Mouse (Mus musculus) T-helper 2 cell (primary cell): ENCODE measurements around the gene Exoc3l4.

ENCODE experiments used
- in situ Hi-C: fragments of 300-600 bp; cut with MboI, MseI; formaldehyde crosslinking; loops from one replicate; pipeline ENCODE4 v1.15.1; 2025; ENCODE audit warnings: high pct_unique_total_duplicates

Exoc3l4 gene

DNA sequence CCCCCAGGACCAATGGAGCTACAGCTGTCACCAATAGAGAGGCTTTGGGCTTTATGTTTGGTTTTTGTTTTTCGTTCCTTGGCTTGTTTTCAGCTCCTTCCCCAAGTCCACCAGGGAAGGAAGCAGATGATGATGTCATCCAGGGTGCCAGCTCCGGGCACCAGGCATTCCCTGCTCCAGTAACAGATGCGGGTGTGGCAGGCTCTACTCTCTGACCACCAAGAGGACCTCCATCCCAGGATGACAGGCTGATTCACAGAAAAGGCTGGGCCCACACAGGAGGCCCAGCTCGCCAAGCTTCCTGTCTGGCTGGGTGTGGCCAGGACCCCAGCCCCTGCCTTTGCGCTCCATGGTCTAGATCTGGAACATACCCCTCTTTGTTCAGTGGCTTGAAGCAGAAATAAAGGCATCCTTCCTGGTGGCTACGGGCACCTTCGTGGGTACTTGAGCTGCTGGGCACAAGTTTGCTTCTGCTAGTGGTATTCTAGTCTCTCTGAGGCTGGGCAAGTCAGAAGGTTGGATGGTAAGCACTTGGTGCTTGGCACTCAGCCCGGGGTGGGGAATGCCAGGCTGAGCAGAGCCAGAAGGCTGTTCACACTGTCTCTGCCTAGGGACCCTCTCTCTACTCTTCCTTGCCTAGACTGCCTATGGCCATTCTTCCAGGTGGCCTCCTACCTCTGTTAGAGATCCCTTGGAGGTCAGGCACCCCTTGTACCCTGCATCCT lies 5.0 kb upstream of the Exoc3l4 start:
- in situ Hi-C loops = no loop called here

DNA sequence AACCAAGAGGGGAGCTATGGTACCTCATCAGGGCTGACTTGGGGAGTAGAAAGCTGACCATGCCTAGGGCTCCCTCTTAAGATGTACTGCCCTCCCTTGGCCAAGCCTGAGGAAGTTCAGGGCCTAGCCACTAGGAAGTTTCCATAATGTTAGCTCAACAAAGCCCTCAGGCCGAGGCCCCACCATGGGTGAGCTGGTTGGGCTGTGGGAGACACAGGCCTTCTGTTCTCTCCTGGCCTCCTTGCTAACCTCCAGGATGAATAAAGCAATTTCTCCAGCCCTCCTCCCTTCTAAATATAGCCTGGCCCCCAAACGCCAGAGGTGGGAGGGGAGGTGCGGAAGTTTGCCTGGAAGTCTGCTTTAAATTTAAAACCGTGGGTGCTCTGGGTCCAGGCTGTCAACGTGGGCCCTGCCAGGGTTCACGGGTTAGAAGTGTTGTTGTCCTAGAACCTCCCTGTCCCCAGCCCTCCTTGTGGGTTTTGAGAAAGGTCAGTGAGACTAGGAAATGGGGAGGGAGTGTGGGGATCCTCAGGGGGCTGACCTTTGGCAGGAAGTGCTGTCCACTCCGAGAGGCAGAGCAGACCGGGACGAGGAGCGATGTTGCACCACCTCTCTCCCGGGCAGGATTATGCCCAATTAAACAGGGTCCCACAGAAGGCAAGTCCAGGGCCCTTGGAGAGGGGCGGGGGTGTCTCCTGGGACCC lies 4.1 kb upstream of the Exoc3l4 start:
- in situ Hi-C loops = no loop called here

DNA sequence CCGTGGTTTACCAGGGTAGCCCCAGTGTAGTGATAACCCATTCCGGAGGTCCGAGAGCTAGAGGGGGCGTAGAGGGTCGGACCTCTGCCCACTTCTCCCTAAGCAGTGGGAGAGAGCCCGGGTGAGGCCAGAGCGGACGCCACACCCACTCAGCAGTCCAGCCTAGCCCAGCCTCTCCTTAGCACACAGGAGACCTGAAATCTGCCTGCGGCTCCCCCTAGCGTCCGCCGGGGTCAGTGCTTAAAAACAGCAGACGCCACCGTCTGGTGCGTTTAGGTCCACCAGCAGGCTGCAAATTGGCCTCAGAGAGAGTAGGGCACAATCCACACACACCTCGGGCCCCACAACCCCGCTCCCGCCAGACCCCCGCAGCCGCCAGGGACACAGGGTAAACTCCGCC lies 3.5 kb upstream of the Exoc3l4 start:
- in situ Hi-C loops = no loop called here

DNA sequence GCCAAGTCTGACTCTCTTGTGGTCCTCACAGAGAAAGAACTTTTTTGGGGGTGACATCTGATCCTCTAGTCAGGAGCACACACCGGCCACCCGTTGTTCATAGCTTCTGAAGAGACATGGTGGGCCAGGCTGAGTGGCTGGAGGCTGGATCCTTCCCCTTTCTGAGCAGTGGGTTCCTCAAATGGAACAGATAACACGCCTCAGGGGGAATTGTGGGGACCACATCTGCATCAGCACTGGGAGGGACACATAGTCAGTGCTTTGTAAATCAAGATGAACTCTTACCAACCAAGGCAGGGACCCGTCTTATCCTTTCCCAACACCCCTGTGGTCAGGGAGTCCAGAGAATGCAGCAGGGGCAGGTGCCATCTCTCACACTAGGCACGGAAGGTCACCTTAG lies 3.1 kb downstream of the Exoc3l4 start:
- in situ Hi-C loops = loop anchor here (5.0 kb wide), 2 partner anchors 37 to 97 kb away; no protein-coding TSS in a partner anchor

DNA sequence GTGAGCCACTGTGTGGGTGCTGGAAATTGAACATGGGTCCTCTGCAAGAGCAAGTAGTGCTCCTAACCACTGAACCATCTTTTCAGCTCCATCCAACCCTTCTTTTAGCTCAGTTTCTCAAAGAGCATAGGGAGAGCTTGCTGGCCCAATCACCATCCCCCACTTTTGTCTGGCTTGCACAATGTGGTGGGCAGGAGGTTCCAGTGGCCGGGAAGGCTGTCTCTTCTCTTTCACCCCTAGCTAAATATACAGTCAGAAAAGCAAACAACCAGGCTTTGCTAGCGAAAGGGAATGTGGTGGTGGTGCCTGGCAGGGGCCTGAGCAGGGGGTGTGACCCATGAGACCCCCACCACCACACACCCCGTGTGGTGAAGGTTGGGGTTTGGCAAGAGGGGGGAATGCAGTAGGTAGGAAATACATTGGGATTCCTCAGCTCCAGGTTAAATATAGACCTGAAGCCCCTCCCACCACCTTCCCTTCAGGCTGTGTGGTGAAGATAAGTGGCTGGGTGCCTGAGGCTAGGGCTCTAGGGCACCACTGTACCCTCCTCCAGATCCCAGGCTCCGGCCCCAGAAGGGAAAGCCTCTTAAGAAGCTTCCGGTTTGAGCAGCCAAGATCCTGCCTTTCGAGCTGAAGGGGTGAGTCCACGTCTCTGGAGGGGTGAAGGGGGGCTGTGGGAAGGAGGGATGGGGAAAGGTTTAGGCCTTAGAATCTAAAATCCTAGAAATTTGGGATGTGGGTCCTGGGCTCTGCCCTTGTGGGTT lies 4.3 kb downstream of the Exoc3l4 start:
- in situ Hi-C loops = no loop called here

DNA sequence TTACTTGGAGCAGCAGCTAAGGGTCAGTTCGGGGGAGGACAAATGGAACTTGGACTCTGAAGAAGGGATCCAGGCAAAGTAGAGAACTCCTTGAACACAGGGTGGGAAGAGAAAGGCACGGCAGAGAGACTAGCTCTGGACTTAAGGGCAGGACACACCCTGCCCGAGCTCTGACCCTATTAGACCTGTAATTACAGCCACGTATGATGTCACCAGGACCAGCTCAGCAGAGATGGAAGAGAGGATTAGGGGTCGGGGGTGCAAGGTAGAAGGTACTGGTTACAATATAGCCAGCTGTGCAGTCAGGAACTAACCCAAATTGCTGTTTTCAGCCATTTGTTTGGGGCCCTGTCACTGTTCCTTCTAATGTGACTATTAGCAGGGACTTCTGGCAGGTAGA lies 6.0 kb downstream of the Exoc3l4 start:
- in situ Hi-C loops = no loop called here

DNA sequence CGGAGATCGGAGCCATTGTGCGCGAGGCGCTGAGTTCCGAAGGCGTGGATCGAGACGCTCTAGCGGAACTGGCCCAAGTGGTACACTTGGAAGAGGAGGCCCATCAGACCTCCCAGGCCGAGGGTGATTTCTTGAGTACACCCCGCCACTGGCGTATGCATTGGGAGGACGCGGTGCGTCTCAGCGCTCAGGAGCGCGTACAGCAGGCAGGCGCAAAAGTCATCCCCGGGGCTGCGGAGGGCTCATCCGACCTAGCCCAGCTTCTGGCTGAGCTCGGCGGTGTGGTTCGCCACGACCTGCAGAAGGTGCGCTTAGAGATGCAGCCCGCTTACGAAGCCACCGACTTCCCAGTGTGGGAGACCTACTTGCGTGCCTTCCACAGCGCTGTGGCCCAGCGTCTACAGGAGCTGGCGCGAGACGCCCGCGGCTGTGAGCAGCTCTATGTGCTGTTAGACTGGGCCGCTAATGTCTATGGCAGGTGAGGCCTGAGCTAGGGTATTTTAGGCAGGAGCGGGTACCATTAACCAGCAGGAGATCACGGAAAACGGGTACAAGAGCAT lies 6.8 kb downstream of the Exoc3l4 start:
- in situ Hi-C loops = no loop called here

DNA sequence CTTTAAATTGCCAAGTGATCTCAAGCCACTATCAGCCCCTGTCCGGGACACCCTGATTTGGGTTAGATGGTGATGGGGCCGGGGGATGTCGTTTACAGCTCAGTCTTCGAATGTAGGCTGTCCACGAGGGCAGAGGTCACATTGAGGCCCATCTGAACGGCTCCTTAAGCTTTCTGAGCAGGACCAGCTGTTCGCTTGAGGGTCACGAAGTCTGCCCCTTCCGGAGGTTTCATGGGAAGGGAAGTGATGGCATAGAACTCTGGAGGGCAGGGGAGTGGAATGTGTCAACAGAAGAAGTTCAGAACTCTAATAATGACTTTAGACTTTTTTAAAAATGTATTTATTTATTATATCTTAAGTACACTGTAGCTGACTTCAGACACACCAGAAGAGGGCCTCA lies 7.7 kb downstream of the Exoc3l4 start:
- in situ Hi-C loops = no loop called here

DNA sequence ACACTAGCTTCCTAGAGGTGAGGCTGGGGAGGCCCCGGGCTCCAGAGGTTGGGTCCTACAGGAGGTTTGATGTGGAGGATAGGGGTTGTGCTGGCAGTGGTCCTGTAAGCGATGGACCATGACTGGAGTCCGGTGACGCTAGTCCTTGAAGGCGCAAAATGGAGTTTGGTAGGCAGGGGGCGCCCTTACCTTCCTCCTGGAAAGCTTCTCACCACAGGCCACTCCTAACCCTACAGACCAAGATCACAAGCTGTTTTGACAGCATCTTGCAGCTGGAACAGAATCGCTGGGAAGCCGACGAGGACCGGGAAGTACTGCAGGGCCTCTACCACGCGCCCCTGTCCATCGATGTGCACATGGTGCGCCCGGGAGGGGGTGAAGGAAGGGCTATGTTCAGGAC lies 8.4 kb downstream of the Exoc3l4 start:
- in situ Hi-C loops = loop anchor here (5.0 kb wide), 1 partner anchor 932 kb away; no protein-coding TSS in a partner anchor

DNA sequence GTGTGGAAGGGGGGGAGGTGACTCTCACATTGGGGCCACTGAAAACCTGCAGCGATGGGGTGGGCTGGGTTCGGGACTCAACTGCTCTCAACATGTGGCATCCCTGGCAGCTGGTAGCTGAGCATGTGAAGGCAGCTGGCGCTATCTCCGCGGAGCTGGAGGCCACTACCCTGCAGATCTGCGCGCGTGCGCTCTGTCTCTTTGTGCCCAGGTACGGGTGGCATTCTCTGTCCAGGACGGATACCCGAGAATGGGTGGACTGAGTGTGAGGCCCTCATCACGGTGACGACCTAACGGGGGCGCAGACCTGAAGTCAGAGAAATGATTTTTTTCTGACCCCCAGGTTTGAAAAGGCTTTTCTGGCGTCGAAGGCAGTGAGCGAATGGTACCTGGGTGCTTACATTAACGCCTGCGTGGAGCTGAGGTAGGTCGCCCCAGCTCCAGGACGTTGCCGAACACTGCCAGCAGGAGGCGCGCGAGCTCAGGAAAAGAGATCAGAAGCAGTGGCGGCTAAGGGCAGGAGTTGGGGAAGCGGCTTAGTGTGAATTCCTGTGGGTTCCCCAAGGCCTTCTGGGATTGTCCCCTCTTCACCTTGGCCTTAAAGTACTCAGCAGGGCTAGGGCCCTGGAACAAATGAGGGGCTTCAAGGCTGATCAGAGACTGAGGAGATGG lies 9.1 kb downstream of the Exoc3l4 start:
- in situ Hi-C loops = loop anchor here (5.0 kb wide), 1 partner anchor 931 kb away; no protein-coding TSS in a partner anchor

DNA sequence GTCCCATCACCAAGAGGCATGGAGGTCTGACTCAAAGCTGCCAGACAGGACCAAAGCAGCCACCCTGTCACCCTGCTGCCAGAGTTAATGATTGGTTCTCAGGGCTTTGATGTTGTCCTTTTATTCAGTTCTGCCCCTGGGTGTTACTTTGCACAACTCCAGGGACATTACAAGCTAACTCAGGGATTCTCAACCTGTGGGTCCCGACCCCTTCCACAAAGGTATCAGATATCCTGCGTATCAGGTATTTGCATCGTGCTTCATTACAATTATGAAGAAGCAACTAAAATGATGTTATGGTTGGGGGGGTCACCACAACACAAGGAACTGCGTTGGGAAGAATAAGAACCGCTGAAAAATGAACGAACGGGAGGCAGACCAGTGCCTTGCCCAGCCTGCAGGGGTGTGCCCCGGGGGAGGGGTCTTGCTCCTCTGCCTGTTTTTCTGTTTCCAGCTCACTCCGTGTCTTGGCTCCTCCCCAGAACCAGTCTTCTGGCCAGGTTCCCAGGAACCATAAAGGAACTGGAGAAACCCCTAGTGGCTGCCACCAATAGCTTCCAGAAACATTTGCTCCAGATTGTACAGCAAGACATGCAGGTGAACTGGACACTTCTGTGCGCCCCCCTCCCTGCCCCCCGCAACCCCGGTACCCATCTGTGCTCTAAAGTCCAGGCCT lies 10.8 kb downstream of the Exoc3l4 start:
- in situ Hi-C loops = loop anchor here (5.0 kb wide), 1 partner anchor 930 kb away; no protein-coding TSS in a partner anchor

DNA sequence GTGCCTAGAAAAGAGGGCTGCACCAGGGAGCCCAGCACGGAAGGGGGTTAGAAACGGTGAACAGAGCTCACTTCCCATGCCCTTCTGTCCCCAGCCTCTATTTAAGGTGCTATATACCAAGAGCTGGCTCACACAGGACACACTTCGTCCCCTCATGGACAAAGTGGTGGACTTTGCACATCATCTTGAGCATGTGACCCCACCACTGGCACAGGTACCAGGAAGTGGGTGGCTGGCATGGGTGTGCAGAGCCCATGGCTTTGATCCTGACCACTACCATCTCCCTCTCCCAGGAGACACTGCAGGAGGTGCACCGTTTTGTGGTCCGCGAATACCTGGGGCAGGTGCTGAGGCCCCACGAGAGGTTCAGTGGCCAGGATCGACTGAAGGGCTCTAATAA lies 11.5 kb downstream of the Exoc3l4 start:
- in situ Hi-C loops = loop anchor here (5.0 kb wide), 1 partner anchor 929 kb away; no protein-coding TSS in a partner anchor

DNA sequence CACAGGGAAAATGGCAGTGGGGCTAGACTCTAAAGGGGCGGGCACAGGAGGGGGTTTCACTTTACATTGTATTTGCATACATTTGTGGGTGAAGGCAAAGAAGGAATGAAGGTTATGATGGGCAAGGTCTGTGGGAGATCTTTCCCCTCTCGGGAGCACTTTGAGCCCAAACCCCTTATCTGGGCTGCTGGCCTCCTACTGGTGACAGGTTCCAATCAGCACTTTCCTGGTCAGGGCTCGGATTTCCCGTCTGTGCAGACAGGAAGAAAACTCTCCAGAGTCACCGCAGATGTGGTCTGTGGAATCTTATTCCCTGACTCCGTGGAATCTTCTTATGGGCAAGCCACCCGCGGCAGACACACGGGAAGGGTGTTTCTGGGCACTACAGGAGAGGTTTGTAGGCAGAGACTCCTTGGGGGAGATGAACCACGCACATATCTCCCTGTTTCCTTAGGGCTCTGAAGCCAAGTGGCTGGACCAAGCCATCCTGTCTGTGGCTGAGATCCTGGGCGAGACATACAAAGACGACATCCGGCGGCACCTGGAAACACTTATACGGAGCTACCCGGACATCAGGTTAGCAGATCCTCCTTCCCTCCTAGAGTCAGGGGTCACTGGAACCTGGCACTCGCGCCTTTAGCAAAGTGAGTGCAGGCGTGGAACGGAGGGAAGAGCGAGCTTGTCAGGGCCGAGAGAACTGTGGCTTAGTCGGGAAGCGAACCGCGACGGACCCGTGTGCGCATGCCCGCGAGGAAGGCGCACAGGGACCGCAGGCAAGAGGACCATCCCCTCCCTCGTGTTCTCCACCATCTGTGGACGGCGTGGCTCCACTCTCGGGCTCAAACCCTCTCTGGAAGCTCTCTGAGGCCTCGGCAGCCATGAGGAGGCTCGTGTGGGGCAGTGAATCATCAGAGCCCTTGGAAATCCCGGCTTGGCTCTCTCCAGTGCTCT lies 12.4 kb downstream of the Exoc3l4 start:
- in situ Hi-C loops = loop anchor here (5.0 kb wide), 1 partner anchor 928 kb away; no protein-coding TSS in a partner anchor

DNA sequence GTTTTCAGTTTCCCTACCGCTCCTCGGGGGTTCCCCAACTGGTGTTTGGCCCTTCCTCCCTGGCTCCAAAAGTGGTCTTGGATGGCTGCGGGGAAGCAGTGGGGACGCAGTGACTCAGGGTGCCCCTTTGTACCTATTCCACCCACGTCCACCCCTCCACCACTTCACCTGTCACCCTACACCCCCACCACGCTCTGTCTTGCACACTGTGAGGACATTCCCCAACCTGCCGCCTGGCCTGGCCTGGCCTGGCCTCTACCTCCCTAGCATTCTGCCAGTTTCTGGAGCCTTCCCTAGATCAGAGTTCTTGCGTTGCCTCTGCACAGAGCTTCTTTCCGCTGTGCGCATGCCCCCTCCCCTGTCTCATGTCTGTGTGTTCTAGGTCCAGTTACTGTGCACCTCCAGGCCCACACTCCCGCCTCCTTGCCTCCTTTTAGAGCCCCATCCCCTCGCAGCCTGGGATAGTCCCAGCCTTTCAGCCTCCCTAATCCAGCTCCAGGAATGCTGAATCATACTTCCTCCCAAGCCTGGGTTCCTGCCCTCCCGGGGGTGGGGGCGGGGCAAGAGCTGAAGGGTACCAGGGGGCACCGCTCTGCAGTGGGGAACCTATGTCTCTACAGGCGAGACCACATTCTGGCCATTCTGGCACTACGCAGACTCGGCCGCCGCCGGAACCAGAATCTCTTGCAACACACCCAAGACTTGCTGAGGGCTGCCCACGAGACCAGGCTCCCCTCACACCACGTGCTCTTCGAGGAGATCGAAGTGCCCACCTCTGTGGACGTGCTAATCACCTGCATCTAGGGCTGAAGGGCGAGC lies 13.4 kb downstream of the Exoc3l4 start:
- in situ Hi-C loops = no loop called here

DNA sequence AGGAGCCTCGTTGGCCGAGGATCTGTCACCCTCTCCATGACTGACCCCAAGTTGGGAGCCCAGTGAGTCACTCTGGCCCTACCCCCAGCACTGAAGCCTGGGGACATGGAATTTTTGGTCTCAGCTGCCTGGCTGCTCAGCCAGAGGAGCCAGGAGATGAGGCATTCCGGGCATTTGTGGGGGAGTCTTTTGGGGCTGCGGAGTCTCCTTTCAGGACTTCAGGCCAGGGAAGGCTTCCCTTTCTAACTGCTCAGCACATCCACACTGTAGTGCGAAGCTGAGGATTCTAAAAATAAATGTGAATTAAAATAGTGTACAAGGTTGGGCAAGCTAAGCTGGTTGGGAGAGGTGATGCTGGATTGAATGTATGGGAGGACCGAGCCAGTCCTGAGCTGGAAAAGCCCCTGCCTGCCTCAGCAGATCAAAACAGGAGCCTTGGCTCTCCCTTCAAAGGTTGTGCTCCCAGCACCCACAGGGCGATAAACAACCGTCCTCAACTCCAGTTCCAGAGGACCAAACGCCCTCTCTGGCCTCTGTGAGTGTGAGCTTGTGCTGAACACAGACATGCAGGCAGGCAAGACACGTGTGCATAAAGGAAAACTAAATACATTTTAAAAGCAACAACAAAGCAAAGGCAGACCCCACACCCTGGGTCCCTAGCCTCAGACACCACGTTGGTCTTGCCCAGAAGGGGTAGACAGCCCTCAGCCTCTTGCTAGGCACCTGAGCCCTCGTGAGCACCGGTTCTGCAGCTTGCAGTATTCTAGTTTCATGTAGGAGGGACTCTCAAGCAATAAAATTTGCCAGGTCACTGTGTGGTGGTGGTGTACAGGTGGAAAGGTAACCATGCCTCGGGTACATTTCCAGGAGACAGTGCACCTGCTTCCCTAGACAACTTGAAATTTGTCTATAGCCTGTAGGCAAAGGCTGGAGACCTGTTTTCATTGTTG lies 14.3 kb downstream of the Exoc3l4 start:
- in situ Hi-C loops = no loop called here

DNA sequence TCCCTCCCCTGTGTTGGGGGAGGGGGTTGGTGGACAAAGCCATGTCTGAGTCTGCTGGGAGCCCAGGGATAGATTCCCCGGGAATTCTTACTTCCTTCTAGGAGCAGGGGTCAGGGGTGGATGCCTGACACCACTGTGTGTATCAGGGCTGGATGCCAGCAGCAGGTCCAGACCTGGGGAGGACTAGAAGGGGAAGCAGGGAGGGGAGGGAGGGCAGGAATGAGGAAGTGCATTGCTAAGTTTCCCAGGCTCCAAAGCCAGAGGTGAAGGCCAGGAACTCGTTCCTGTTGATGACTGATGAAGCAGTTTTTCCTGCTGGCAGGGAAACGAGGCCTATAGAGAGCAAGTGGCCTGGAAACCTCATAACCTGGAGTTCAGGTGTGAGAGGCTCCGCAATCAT lies 15.3 kb downstream of the Exoc3l4 start:
- in situ Hi-C loops = no loop called here

DNA sequence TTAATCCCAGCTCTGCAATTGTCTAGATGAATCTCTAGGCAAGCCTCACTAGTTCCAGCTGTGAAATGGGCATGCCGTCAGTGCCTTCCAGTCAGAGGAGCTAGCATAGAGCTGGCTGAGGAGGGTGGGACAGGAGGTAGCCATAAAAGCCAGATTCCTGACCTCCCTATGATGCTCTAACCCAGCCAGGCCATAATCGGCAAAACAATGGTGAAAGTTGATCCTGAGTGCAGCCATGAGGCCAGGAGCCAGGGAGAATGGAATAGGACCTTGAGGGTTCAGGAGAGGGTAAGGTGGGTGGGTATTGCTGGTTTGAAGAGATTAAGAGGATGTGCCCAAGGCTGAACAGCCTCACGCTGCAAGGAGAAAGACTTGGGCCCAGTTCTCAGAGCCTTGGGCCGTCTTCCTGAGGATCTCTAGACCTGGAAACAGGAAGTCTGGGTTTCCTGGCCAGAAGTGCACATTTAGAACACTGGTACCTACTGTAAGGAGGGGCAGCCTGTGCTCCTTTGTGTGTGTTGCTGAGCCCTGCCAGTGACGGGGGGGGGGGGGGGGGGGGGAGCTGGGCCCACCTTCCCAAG lies 16.0 kb downstream of the Exoc3l4 start:
- in situ Hi-C loops = no loop called here
